Mouse (Mus musculus) stomach, embryonic 14.5 days (tissue): ENCODE data around the gene Socs7. TPM values are rescaled to one million over a fixed set of nuclear protein-coding genes. Genes with fewer than 3 reads are reported as not detected.

Experiments used
- ATAC-seq: fragments of 200-750 bp; cut with Nextera tagmentation; 2 replicates; pipeline ENCODE4 v1.8.0; 2017; ENCODE audit warnings: low read depth, moderate TSS enrichment; ENCODE audit not compliant: insufficient number of reproducible peaks, insufficient read depth, low FRiP score
- H3K27ac ChIP-seq: fragments of 300-500 bp; sonication (generic); 2 replicates; pipeline ENCODE4 v1.5.1; 2014; ENCODE audit warnings: mild to moderate bottlenecking, low read length, moderate library complexity, mixed read lengths
- H3K27me3 ChIP-seq: fragments of 300-500 bp; sonication (generic); 2 replicates; pipeline ENCODE4 v1.6.1; 2014; ENCODE audit warnings: low read length, control low read depth, mixed read lengths; ENCODE audit not compliant: control insufficient read depth, insufficient read depth
- H3K36me3 ChIP-seq: fragments of 300-500 bp; sonication (generic); 2 replicates; pipeline ENCODE4 v1.6.1; 2014; ENCODE audit warnings: mild to moderate bottlenecking, control low read depth, low read length, moderate library complexity, mixed read lengths; ENCODE audit not compliant: control insufficient read depth, insufficient read depth
- H3K4me1 ChIP-seq: fragments of 300-500 bp; sonication (generic); 2 replicates; pipeline ENCODE4 v1.6.1; 2014; ENCODE audit warnings: low read length, control low read depth, mixed read lengths; ENCODE audit not compliant: control insufficient read depth, insufficient read depth
- H3K4me2 ChIP-seq: fragments of 300-500 bp; sonication (generic); replicated peaks from 2 replicates; pipeline ENCODE4 v1.6.1; 2014; ENCODE audit warnings: low read depth, low read length, control low read depth
- H3K4me3 ChIP-seq: fragments of 300-500 bp; sonication (generic); 2 replicates; pipeline ENCODE4 v1.5.1; 2014; ENCODE audit warnings: low read depth, low read length, control low read depth
- H3K9ac ChIP-seq: fragments of 300-500 bp; sonication (generic); replicated peaks from 2 replicates; pipeline ENCODE4 v1.6.1; 2014; ENCODE audit warnings: low read depth, mild to moderate bottlenecking, control low read depth, low read length, moderate library complexity, mixed read lengths
- H3K9me3 ChIP-seq: fragments of 300-500 bp; sonication (generic); 2 replicates; pipeline ENCODE4 v1.6.1; 2016; ENCODE audit warnings: low read depth, low read length, control low read depth; ENCODE audit not compliant: control insufficient read depth
- WGBS: fragments of 180-500 bp; shearing (Covaris S2); extraction: QIAGEN DNeasy Blood & Tissue Kit; methylation state at CpG from one replicate; pipeline ENCODE4 v1.1.7; 2014; 5-methylcytosine and 5-hydroxymethylcytosine counted together
- polyA plus RNA-seq: library from polyadenylated mRNA; unstranded; fragments of >200 nt; fragmentation: Nextera tagmentation; extraction: Ambion mirVana; gene quantifications from 2 replicates; pipeline ENCODE4 v1.2.1, GENCODE M21; 2014

Socs7 gene
- polyA plus RNA-seq, 1 experiment from 2014 or later, result 3.0 TPM

DNA sequence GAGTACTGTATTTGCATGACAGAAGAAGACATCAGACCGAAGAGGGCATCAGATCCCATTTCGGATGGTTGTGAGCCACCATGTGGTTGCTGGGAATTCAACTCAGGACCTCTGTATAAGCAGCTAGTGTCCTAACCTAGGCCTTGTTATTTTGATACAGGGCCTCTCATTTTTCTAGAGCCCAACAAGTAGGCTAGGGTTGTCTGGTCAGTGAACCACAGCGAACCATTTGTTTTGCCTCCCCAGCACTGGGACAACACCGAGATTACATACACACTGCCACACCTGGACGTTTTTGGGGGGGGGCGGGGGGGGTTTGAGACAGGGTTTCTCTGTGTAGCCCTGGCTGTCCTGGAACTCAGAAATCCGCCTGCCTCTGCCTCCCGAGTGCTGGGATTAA, 71.8 kb downstream of the Socs7 start:
- H3K9me3 ChIP-seq, result no peaks in the 10 kb centered on the region
- H3K4me2 ChIP-seq, result no peak overlapping the region
- H3K27ac ChIP-seq, result no peak overlapping the region
- ATAC-seq, result no peak
- WGBS, result 74% methylated on average over 8 of the region's 8 CpGs
- H3K4me3 ChIP-seq, result no peak overlapping the region
- no peaks in the 10 kb centered on the region for H3K36me3 ChIP-seq
- no peak overlapping the region for H3K9ac ChIP-seq
- peaks cover 44% of the 10 kb centered on the region for H3K4me1 ChIP-seq
- no peaks in the 10 kb centered on the region for H3K27me3 ChIP-seq

DNA sequence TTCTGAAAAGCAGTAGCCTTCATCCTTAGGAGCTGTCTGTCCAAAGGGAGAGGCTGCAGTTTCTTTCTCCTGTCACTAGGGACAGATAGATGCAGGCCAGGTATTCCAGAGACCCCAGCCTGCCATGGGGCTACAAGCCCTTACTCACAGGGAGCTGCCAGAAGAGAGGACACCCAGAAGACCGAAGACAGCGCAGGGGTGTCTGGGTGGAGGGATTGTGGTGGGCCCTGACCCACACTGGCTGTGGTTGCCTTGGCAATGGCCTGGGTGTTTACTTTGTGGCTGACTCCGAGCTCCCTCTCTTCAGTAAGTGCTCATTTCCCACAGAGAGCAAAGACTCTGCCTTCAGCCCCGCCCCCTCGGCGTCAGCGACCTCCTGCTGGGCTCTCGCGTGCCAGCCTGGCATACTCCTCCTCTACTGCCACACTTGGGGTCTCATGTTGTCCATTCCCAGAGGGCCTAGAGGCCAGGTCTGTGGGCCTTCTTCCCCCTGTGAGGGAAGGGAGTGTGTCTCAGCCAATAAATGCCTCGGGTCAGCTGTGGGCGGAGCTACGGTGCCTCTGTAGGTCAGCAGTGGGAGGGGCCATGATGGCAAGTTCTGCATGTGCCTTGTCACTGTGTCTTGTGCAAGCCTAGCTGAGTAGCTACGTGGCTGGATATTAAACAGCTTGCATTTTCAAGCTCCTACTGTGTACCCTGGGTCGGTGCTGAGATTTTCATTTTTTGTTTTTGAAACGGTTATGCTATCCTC, 72.5 kb downstream of the Socs7 start:
- Histone ChIP-seq H3K4me3 (peak overlapping the region; percentile 22), H3K27me3 (no peaks in the 10 kb centered on the region), H3K27ac (peak overlapping the region; percentile 88), H3K4me2 (peak overlapping the region; percentile 42), H3K36me3 (no peaks in the 10 kb centered on the region), H3K4me1 (peaks cover 51% of the 10 kb centered on the region), H3K9me3 (no peaks in the 10 kb centered on the region), H3K9ac (no peak overlapping the region)
- 2% methylated on average over 15 of the region's 15 CpGs for whole genome bisulfite sequencing
- peak; percentile 54 for ATAC-seq

DNA sequence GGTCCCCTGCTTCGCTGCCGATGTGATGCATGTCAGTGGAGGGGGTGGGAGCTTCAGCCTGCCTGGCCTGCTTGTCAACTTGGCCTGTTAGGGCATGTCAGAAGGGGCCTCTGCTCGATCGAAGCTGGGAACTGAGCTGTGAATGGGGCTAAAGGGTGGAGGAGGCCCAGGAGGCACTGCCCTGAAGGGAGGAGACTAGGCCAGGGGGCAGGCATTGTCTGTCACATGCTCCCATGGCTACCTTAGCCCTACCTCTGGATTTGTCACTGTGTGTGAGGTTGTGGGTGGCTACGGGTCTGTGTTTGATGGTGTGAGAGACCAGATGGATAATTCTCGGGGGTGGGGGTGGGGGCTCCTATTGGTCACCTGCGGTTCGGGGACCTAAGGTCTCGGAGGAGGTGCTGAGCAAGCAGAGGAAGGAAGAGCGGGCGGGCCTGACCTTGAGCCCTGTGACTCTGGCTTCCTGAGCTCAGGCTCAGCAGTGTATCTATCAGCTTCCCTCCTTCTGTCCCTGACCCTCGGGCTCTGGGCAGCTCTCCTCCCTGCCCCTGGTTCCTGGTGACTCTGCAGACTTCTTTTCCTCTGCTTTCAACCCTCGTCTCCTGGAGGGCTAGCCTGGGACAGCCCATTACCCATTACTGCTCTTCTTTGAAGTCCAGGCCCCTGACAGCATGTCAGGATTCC, 73.6 kb downstream of the Socs7 start:
- no peaks in the 10 kb centered on the region for H3K36me3 ChIP-seq
- peak overlapping the region; percentile 88 for H3K27ac ChIP-seq
- no peak overlapping the region for H3K9ac ChIP-seq
- H3K4me3 ChIP-seq, result no peak overlapping the region
- peak overlapping the region; percentile 42 for H3K4me2 ChIP-seq
- H3K27me3 ChIP-seq, result no peaks in the 10 kb centered on the region
- 33% methylated on average over 13 of the region's 13 CpGs for WGBS
- H3K9me3 ChIP-seq, result no peaks in the 10 kb centered on the region
- H3K4me1 ChIP-seq, result peaks cover 58% of the 10 kb centered on the region
- peak; percentile 21; the same call in 1 of the 2 replicates for ATAC-seq

DNA sequence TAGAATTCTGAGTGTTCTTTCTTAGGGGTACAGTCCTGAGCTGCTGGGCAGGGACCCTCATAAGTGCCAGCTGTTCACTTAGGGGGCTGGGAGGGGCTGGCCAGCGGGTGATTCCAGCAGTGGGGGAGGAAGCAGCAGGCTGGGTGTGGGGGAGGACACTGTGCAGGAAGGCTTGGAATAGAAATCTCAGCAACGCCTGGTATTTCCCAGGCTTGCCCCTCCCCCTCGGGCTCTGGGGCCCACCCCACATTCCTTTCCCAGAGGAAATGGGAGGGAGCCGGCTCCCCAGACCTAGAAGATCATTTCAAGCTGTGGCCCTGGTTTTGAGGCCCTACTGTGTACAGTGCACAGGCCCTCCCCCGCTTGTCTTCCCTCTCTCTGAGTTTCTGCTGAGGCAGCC, 75.4 kb downstream of the Socs7 start:
- Histone ChIP-seq H3K4me3 (no peak overlapping the region), H3K36me3 (no peaks in the 10 kb centered on the region), H3K27me3 (no peaks in the 10 kb centered on the region), H3K4me1 (peaks cover 76% of the 10 kb centered on the region), H3K27ac (peak overlapping the region; percentile 78), H3K9ac (no peak overlapping the region), H3K9me3 (no peaks in the 10 kb centered on the region), H3K4me2 (0 out of 2 replicates have a peak overlapping the region, but pooled peaks have one; percentile 12)
- WGBS, result 11% methylated on average over 5 of the region's 5 CpGs
- ATAC-seq, result 0 out of 2 replicates have a peak, but pooled peaks have one; percentile 2

DNA sequence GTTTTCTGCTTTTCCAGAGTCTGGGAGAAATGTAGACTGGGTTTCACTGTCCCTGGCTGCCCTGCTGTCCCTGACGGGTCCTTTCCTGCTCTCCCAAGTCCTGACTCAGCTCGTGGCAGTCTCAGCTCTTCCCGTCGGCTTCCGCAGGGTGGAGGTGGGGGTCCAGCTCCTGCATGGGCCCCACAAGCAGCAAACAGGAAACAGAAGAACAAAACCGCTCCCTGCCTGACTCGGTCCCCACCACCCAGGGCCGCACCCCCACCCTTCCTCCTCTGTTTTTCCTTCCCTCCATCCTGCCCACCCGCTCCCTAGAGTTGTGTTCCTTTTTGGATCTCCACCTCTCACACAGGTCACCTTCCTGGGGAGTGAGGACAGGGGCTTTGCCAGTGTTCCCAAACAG, 76.5 kb downstream of the Socs7 start:
- WGBS, result 32% methylated on average over 9 of the region's 9 CpGs
- Histone ChIP-seq H3K4me2 (no peak overlapping the region), H3K27ac (peak overlapping the region; percentile 78; the same call in 1 of the 2 replicates), H3K4me3 (no peak overlapping the region), H3K9ac (no peak overlapping the region), H3K27me3 (no peaks in the 10 kb centered on the region), H3K4me1 (peaks cover 82% of the 10 kb centered on the region), H3K36me3 (no peaks in the 10 kb centered on the region; the same call in 1 of the 2 replicates), H3K9me3 (no peaks in the 10 kb centered on the region)
- ATAC-seq, result no peak

DNA sequence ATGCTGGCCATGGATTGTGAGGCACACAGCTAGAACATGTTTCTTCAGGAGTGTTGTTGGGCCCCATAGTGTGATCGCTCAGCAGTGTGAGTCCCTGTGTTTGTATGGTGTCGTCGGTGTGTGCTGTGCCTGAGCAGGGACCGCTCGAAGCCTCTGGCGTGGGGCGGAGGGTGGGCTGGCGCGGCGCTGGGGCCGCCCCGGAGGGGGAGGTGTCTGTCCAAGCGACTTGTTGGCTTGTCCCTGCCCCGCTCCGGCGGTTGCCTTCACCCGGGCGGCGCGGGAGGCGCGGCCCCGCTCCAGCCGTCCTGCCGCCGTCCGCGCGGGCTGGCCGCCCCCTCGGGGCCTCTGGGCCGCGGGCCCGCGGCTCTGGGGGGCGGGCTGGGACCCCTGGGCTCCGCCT, 77.6 kb downstream of the Socs7 start:
- peak overlapping the region; percentile 80 for H3K9ac ChIP-seq
- peak overlapping the region; percentile 78 for H3K27ac ChIP-seq
- no peaks in the 10 kb centered on the region for H3K9me3 ChIP-seq
- H3K27me3 ChIP-seq, result no peaks in the 10 kb centered on the region
- WGBS, result under 1% methylated on average over 22 of the region's 37 CpGs
- peak; percentile 50; the same call in 1 of the 2 replicates for ATAC-seq
- H3K4me1 ChIP-seq, result peaks cover 75% of the 10 kb centered on the region
- H3K4me3 ChIP-seq, result peak overlapping the region; percentile 68
- H3K4me2 ChIP-seq, result peak overlapping the region; percentile 73
- peaks cover 8% of the 10 kb centered on the region for H3K36me3 ChIP-seq

DNA sequence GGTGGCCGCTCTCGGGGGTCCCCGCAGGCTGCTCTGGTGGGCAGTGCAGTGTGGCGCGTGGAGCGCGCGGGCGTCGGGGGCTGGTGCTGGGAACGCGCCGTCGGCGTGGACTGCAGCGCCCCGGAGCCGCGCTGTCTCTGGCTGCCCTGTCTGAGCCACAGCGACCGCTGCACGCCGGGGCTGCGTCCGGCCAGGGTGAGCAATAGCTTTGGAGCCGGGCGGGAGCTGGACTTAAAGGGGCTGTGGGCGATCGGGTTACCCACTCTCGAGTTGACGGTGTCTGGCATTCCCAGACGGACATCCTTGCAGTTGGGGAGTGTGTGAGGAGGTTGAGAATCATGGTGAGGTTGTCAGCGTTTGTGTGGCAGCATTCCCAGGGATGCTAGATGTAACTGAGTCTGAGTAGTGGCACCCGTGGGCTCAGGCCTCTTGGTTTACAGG, 78.1 kb downstream of the Socs7 start:
- Histone ChIP-seq H3K9ac (peak overlapping the region; percentile 80), H3K36me3 (peaks cover 13% of the 10 kb centered on the region), H3K27me3 (no peaks in the 10 kb centered on the region), H3K4me2 (peak overlapping the region; percentile 73), H3K9me3 (no peaks in the 10 kb centered on the region), H3K4me3 (peak overlapping the region; percentile 68), H3K27ac (peak overlapping the region; percentile 78), H3K4me1 (peaks cover 72% of the 10 kb centered on the region)
- ATAC-seq, result no peak
- 1% methylated on average over 29 of the region's 34 CpGs for WGBS

DNA sequence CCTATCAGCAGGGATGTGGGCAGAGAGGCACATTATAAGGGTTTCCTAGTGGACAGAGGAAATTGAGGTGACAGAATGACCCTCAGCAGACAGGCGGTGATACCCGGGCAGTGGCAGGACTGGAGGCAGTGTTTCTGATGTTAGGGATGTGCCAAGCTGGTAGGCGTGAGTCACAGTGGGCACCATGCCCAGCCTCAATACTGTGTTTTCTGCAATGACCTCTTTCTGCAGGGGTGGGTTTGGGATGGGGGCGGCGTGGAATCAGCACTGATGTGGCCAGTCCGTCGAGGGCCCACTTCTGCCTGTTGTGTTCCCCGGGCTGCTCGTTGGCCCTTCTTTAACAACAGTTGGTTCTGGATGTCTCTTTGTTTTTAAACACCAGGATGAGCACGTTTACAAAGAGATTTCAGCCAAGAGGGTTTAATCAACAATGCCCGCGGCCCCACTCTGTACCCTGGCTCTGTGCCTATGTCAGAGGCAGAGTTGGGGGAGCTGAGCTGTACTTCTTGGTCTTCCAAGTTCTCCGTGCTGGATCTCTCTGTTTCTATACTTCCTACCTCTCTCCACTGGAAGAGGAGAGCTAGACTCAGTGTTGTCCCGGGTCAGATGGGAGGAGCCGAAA, 78.8 kb downstream of the Socs7 start:
- Histone ChIP-seq H3K27me3 (no peaks in the 10 kb centered on the region), H3K4me2 (peak overlapping the region; percentile 73), H3K9me3 (no peaks in the 10 kb centered on the region), H3K9ac (peak overlapping the region; percentile 80), H3K4me3 (peak overlapping the region; percentile 68), H3K36me3 (peaks cover 18% of the 10 kb centered on the region), H3K27ac (peak overlapping the region; percentile 78), H3K4me1 (peaks cover 65% of the 10 kb centered on the region)
- WGBS, result 37% methylated on average over 15 of the region's 15 CpGs
- no peak for ATAC-seq
